Mouse (Mus musculus) CH12.LX (cell line): ENCODE measurements at regions not wholly inside any gene's neighbourhood (a gene's known extent, or its start where the extent isn't known, plus 50 kb on each side); places are given as distances from the start of the nearest gene placed in this dataset.

Experiments used
- DNase-seq: peaks from one replicate; pipeline ENCODE4 v3.0.0-alpha.2; 2013; ENCODE audit errors: extremely low read depth
- H3K27ac ChIP-seq: 2 replicates; pipeline ENCODE4 v1.5.1; 2012; ENCODE audit warnings: low read depth, mild to moderate bottlenecking, control low read depth, moderate library complexity; ENCODE audit not compliant: insufficient read depth
- H3K27me3 ChIP-seq: replicated peaks from 2 replicates; pipeline ENCODE3; 2012; ENCODE audit warnings: inconsistent platforms
- H3K36me3 ChIP-seq, 2 experiments: replicated peaks in 1 of 2; 2 replicates each; pipeline versions ENCODE3 to v1.6.1; 2012; ENCODE audit warnings: inconsistent platforms in 1 of 2, low read length in 1 of 2, mild to moderate bottlenecking in 1 of 2, mixed read lengths in 1 of 2, moderate library complexity in 1 of 2; ENCODE audit not compliant: control insufficient read depth in 1 of 2, insufficient read depth in 1 of 2
- H3K4me1 ChIP-seq, 2 experiments: 2 replicates each; pipeline ENCODE4 v1.6.1; 2012; ENCODE audit warnings: inconsistent platforms in 1 of 2, moderate library complexity in 1 of 2; ENCODE audit not compliant: insufficient read depth in 2 of 2, control insufficient read depth in 1 of 2
- H3K4me2 ChIP-seq: 2 replicates; pipeline ENCODE4 v1.6.1; 2012; ENCODE audit warnings: low read depth, mild to moderate bottlenecking, control low read depth; ENCODE audit not compliant: poor library complexity, insufficient read depth, severe bottlenecking
- H3K4me3 ChIP-seq, 3 experiments: fragments of 150-350 bp in 1 of 3; sonication (generic) in 1 of 3; replicated peaks in 1 of 3; 2 replicates each; pipeline versions ENCODE3 to v1.5.1; 2011 to 2012; ENCODE audit warnings: low read depth in 2 of 3, low read length in 2 of 3, mild to moderate bottlenecking in 2 of 3, moderate library complexity in 2 of 3, control low read depth in 1 of 3, improper control_type of control experiment in 1 of 3, inconsistent platforms in 1 of 3, mixed read lengths in 1 of 3; ENCODE audit not compliant: poor library complexity in 1 of 3
- H3K79me2 ChIP-seq: replicated peaks from 2 replicates; pipeline ENCODE4 v1.6.1; 2012; ENCODE audit warnings: mild to moderate bottlenecking, moderate library complexity; ENCODE audit not compliant: control insufficient read depth, poor library complexity, insufficient read depth, severe bottlenecking; ENCODE audit errors: extremely low read depth
- H3K9ac ChIP-seq: 2 replicates; pipeline ENCODE4 v1.6.1; 2012; ENCODE audit warnings: low read depth, mild to moderate bottlenecking, control low read depth, moderate library complexity; ENCODE audit not compliant: insufficient read depth
- H3K9me3 ChIP-seq: replicated peaks from 2 replicates; pipeline ENCODE3; 2012; ENCODE audit warnings: low read length, inconsistent platforms, mixed read lengths
- CHD2 ChIP-seq: IDR thresholded peaks from 2 replicates; pipeline ENCODE4 v1.6.1; 2011; ENCODE audit warnings: low read length, improper control_type of control experiment
- CTCF ChIP-seq, 2 experiments: IDR thresholded peaks in 1 of 2; conservative IDR thresholded peaks in 1 of 2; 2 replicates each; pipeline ENCODE4 v1.5.1; 2011 to 2012; ENCODE audit warnings: low read depth in 2 of 2, low read length in 2 of 2, improper control_type of control experiment in 1 of 2, inconsistent platforms in 1 of 2, mild to moderate bottlenecking in 1 of 2, moderate library complexity in 1 of 2
- ELF1 ChIP-seq: IDR thresholded peaks from 2 replicates; pipeline ENCODE4 v1.6.1; 2014; ENCODE audit warnings: low read depth, mild to moderate bottlenecking, inconsistent platforms, low read length, improper control_type of control experiment
- GABPA ChIP-seq: IDR thresholded peaks from 2 replicates; pipeline ENCODE4 v1.6.1; 2012; ENCODE audit warnings: low read depth, low read length, improper control_type of control experiment, inconsistent platforms; ENCODE audit not compliant: insufficient replicate concordance
- IRF4 ChIP-seq: IDR thresholded peaks from 2 replicates; pipeline ENCODE4 v1.6.1; 2014; ENCODE audit warnings: low read depth, mild to moderate bottlenecking, inconsistent platforms, low read length, improper control_type of control experiment
- JUND ChIP-seq: conservative IDR thresholded peaks from 2 replicates; pipeline ENCODE4 v1.6.1; 2011; ENCODE audit warnings: low read depth, low read length, improper control_type of control experiment
- KAT2A ChIP-seq: IDR thresholded peaks from 2 replicates; pipeline ENCODE4 v1.6.1; 2012; ENCODE audit warnings: low read length, improper control_type of control experiment, inconsistent platforms; ENCODE audit not compliant: insufficient replicate concordance
- MEF2A ChIP-seq: IDR thresholded peaks from 2 replicates; pipeline ENCODE4 v1.6.1; 2014; ENCODE audit warnings: low read depth, mild to moderate bottlenecking, inconsistent platforms, low read length, improper control_type of control experiment, borderline replicate concordance
- MXI1 ChIP-seq: IDR thresholded peaks from 2 replicates; pipeline ENCODE4 v1.6.1; 2011; ENCODE audit warnings: mild to moderate bottlenecking, low read depth, low read length, improper control_type of control experiment
- NRF1 ChIP-seq: IDR thresholded peaks from 2 replicates; pipeline ENCODE4 v1.6.1; 2014; ENCODE audit warnings: low read depth, mild to moderate bottlenecking, inconsistent platforms, low read length, improper control_type of control experiment, moderate library complexity
- PAX5 ChIP-seq: IDR thresholded peaks from 2 replicates; pipeline ENCODE4 v1.6.1; 2012; ENCODE audit warnings: low read length, inconsistent platforms, mixed read lengths
- RAD21 ChIP-seq: IDR thresholded peaks from 2 replicates; pipeline ENCODE4 v1.6.1; 2011; ENCODE audit warnings: low read depth, mild to moderate bottlenecking, low read length, improper control_type of control experiment, moderate library complexity
- RCOR1 ChIP-seq: conservative IDR thresholded peaks from 2 replicates; pipeline ENCODE4 v1.6.1; 2012; ENCODE audit warnings: low read depth, mild to moderate bottlenecking, inconsistent platforms, low read length, improper control_type of control experiment
- TCF12 ChIP-seq: IDR thresholded peaks from 2 replicates; pipeline ENCODE4 v1.6.1; 2014; ENCODE audit warnings: low read depth, mild to moderate bottlenecking, inconsistent platforms, low read length, improper control_type of control experiment
- USF2 ChIP-seq: conservative IDR thresholded peaks from 2 replicates; pipeline ENCODE4 v1.6.1; 2011; ENCODE audit warnings: low read depth, low read length, improper control_type of control experiment
- ZNF384 ChIP-seq: IDR thresholded peaks from 2 replicates; pipeline ENCODE4 v1.6.1; 2012; ENCODE audit warnings: low read depth, low read length, improper control_type of control experiment, inconsistent platforms
- dilution Hi-C: fragments of 300-500 bp; cut with MboI; formaldehyde crosslinking; loops from 2 replicates; pipeline ENCODE4 v1.14.3; 2020; ENCODE audit warnings: low sequenced_read_pairs; ENCODE audit not compliant: extremely low pct_unique_long_range_greater_than_20kb, extremely low pct_ligation_motif_present
- in situ Hi-C: fragments of 300-500 bp; cut with MboI; formaldehyde crosslinking; loops from 3 replicates; pipeline ENCODE4 v1.14.3; 2019; ENCODE audit warnings: low sequenced_read_pairs, low pct_ligation_motif_present, low pct_unique_long_range_greater_than_20kb, mixed read lengths

DNA sequence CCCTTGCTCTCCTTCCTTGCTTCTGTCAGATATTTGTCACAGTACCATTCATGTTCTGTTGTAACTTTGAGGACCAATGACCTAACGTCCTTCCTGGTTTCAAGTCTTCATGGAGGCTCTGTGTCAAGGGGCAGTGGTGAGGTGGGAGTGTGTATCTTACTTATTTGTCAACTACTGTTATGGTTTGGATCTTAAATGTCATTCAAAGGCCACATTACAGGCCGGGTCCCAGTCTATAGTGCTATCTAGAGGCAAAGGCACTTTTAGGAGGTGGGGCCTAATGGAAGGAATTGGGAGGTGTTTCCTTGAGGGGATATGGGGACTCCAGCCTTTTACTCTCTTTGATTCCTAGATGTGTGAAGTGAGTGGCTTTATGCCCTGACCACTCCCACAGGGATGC, 91.0 kb upstream of the Ccn6 start:
- H3K9me3 ChIP-seq, result no peaks in the 10 kb centered on the region
- in situ Hi-C loops, result no loop called here
- DNase-seq, result no peak
- no peak for TF ChIP-seq IRF4
- TF ChIP-seq RAD21, result no peak
- TF ChIP-seq USF2, result no peak
- no peak for TF ChIP-seq JUND
- TF ChIP-seq RCOR1, result no peak
- no peak for TF ChIP-seq GABPA
- TF ChIP-seq ELF1, result no peak
- TF ChIP-seq ZNF384, result no peak
- no peak for TF ChIP-seq MXI1
- no peak for TF ChIP-seq TCF12
- TF ChIP-seq NRF1, result no peak
- TF ChIP-seq CTCF (conservative IDR thresholded peaks at IDR 0.05 in 1 of 2, IDR thresholded peaks at IDR 0.05 in 1 of 2; ENCODE audit: low read depth in 2 of 2, low read length in 2 of 2), result no peak
- TF ChIP-seq CHD2, result no peak
- no peaks in the 10 kb centered on the region for H3K36me3 ChIP-seq
- no peak overlapping the region for H3K27ac ChIP-seq
- dilution Hi-C loops, result no loop called here
- H3K4me3 ChIP-seq, result no peak overlapping the region
- peaks cover 2 to 3% of the 10 kb centered on the region in 2 experiments; a peak in 2 of 4 replicates for H3K4me1 ChIP-seq
- no peak overlapping the region for H3K4me2 ChIP-seq
- no peak overlapping the region for H3K9ac ChIP-seq
- no peaks in the 10 kb centered on the region for H3K27me3 ChIP-seq
- H3K79me2 ChIP-seq, result no peaks in the 10 kb centered on the region

DNA sequence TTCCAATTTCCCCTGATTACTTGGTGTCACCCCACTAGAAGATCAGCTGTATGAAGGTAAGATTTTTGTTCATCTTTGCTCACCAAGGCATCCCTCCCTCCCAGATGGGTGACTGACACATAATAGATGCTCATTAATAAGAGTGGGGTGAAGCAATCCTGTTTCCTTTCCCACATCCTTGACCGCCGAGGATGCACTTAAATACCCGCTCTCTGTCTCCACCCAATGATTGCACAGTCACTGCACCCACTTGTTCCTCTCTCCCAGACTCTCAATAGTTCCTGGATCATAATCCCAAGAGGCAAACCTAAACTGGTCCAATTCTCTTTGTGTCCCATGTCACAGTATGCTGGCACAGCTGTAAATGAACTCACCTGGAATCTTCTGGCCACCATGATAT, 86.4 kb upstream of the Ccn6 start:
- Histone ChIP-seq H3K4me3 (no peak overlapping the region), H3K36me3 (no peaks in the 10 kb centered on the region), H3K9me3 (no peaks in the 10 kb centered on the region), H3K4me1 (no peaks in the 10 kb centered on the region), H3K9ac (no peak overlapping the region), H3K27ac (no peak overlapping the region), H3K27me3 (no peaks in the 10 kb centered on the region), H3K4me2 (no peak overlapping the region), H3K79me2 (no peaks in the 10 kb centered on the region)
- no peak for DNase-seq
- in situ Hi-C loops, result no loop called here
- TF ChIP-seq PAX5 (no peak), KAT2A (no peak), CHD2 (no peak), TCF12 (no peak), MEF2A (no peak), RCOR1 (no peak), MXI1 (no peak)
- dilution Hi-C loops, result no loop called here
